Mouse (Mus musculus) liver, embryonic 11.5 days (tissue): ENCODE measurements around the gene Lrrc75a. TPM values are rescaled to one million over a fixed set of nuclear protein-coding genes. Genes with fewer than 3 reads are reported as not detected.

Experiments
- ATAC-seq: fragments of 200-750 bp; cut with Nextera tagmentation; replicated peaks from 2 replicates; pipeline ENCODE4 v1.8.0; 2017; ENCODE audit warnings: moderate number of reproducible peaks, mild to moderate bottlenecking, moderate TSS enrichment, moderate library complexity; ENCODE audit not compliant: low FRiP score
- DNase-seq: peaks from one replicate; pipeline ENCODE4 v3.0.0-alpha.2; 2017; ENCODE audit warnings: low spot score
- H3K27ac ChIP-seq: fragments of 300-500 bp; sonication (generic); 2 replicates; pipeline ENCODE4 v1.5.1; 2014; ENCODE audit warnings: mild to moderate bottlenecking, low read depth, low read length, control low read depth
- H3K27me3 ChIP-seq: fragments of 300-500 bp; sonication (generic); replicated peaks from 2 replicates; pipeline ENCODE4 v1.6.1; 2014; ENCODE audit warnings: low read length, mixed read lengths; ENCODE audit not compliant: control insufficient read depth, insufficient read depth
- H3K36me3 ChIP-seq: fragments of 300-500 bp; sonication (generic); 2 replicates; pipeline ENCODE4 v1.6.1; 2014; ENCODE audit warnings: mild to moderate bottlenecking, low read length, moderate library complexity, mixed read lengths; ENCODE audit not compliant: control insufficient read depth, insufficient read depth
- H3K4me1 ChIP-seq: fragments of 300-500 bp; sonication (generic); replicated peaks from 2 replicates; pipeline ENCODE4 v1.6.1; 2014; ENCODE audit warnings: low read length, mixed read lengths; ENCODE audit not compliant: control insufficient read depth, insufficient read depth
- H3K4me2 ChIP-seq: fragments of 300-500 bp; sonication (generic); 2 replicates; pipeline ENCODE4 v1.6.1; 2014; ENCODE audit warnings: mild to moderate bottlenecking, control low read depth, moderate library complexity
- H3K4me3 ChIP-seq: fragments of 300-500 bp; sonication (generic); 2 replicates; pipeline ENCODE4 v1.5.1; 2014; ENCODE audit warnings: low read depth, low read length, control low read depth
- H3K9ac ChIP-seq: fragments of 300-500 bp; sonication (generic); 2 replicates; pipeline ENCODE4 v1.6.1; 2014; ENCODE audit warnings: low read depth, low read length, control low read depth
- H3K9me3 ChIP-seq: fragments of 300-500 bp; sonication (generic); 2 replicates; pipeline ENCODE4 v1.6.1; 2016; ENCODE audit warnings: low read length, inconsistent platforms, mixed read lengths; ENCODE audit not compliant: control insufficient read depth
- WGBS: fragments of 180-500 bp; shearing (Covaris S2); extraction: QIAGEN DNeasy Blood & Tissue Kit; methylation state at CpG from one replicate; pipeline ENCODE4 v1.1.7; 2014; 5-methylcytosine and 5-hydroxymethylcytosine counted together
- polyA plus RNA-seq: library from polyadenylated mRNA; unstranded; fragments of >200 nt; fragmentation: Nextera tagmentation; extraction: Ambion mirVana; gene quantifications from 2 replicates; pipeline ENCODE4 v1.2.1, GENCODE M21; 2014

Gene Lrrc75a
- polyA plus RNA-seq, 1 experiment from 2014 or later, result 6.7 TPM

- ATAC-seq, result no peak
- WGBS, result 56% methylated on average over 4 of the region's 4 CpGs
- no peak for DNase-seq
- H3K9me3 ChIP-seq, result no peaks in the 10 kb centered on the region
- H3K4me2 ChIP-seq, result no peak overlapping the region
- H3K27ac ChIP-seq, result no peak overlapping the region
- H3K36me3 ChIP-seq, result no peaks in the 10 kb centered on the region
- no peak overlapping the region for H3K4me3 ChIP-seq
- H3K27me3 ChIP-seq, result no peaks in the 10 kb centered on the region
- no peak overlapping the region for H3K9ac ChIP-seq
- H3K4me1 ChIP-seq, result peaks cover 28% of the 10 kb centered on the region
Observed at GRCm38 (mm10) chr11:62631138-62631537, 17.2 kb downstream of the Lrrc75a start.

DNA sequence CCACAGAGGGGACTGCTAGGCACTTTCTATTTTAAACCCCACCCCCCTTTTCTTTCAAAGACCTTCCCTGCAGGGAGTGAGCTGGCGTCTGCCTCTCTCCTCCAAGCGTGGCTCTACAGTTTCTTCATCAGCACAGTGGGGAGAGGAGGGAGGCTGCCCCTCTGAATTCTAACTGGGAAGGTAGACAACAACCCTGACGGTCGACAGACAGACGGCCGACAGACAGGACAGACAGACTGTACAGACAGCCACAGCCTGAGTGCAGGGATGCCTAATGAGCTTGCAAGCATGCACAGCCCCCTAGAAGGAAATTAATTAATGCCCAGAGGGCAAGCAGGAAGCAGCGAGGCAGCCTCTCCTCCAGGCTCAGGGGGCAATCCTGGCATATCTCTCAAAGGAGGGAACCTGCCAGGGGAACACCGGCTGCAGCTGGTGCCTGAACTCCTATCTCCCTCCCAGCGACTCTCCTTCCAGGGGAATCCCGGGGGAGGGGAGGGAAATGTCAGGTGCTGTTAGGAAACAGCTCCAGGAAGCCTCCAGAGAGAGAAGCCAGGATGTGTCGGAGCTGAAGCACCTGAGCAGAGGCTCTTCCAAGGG is 18.0 kb downstream of the Lrrc75a start:
- 10% methylated on average over 11 of the region's 11 CpGs for WGBS
- Histone ChIP-seq H3K4me3 (0 out of 2 replicates have a peak overlapping the region, but pooled peaks have one; percentile 0), H3K4me1 (peaks cover 30% of the 10 kb centered on the region), H3K27me3 (no peaks in the 10 kb centered on the region), H3K27ac (0 out of 2 replicates have a peak overlapping the region, but pooled peaks have one; percentile 43), H3K4me2 (peak overlapping the region; percentile 61), H3K9me3 (no peaks in the 10 kb centered on the region), H3K9ac (peak overlapping the region; percentile 31), H3K36me3 (no peaks in the 10 kb centered on the region)
- ATAC-seq, result no peak
- DNase-seq, result no peak

- Histone ChIP-seq H3K4me1 (peaks cover 37% of the 10 kb centered on the region), H3K36me3 (no peaks in the 10 kb centered on the region), H3K9me3 (no peaks in the 10 kb centered on the region), H3K27ac (peak overlapping the region; percentile 43; the same call in 1 of the 2 replicates), H3K27me3 (no peaks in the 10 kb centered on the region), H3K4me2 (peak overlapping the region; percentile 61), H3K9ac (peak overlapping the region; percentile 31), H3K4me3 (0 out of 2 replicates have a peak overlapping the region, but pooled peaks have one; percentile 12)
- ATAC-seq (no peak), DNase-seq (no peak)
- WGBS, result 3% methylated on average over 9 of the region's 9 CpGs
Observed at GRCm38 (mm10) chr11:62629352-62630224, 18.7 kb downstream of the Lrrc75a start.

- Histone ChIP-seq H3K9ac (peak overlapping the region; percentile 5; the same call in 1 of the 2 replicates), H3K4me3 (no peak overlapping the region), H3K36me3 (no peaks in the 10 kb centered on the region), H3K4me2 (no peak overlapping the region), H3K9me3 (no peaks in the 10 kb centered on the region), H3K4me1 (peaks cover 34% of the 10 kb centered on the region), H3K27ac (peak overlapping the region; percentile 46; the same call in 1 of the 2 replicates), H3K27me3 (no peaks in the 10 kb centered on the region)
- DNase-seq, result no peak
- ATAC-seq, result peak; percentile 90
- WGBS, result 52% methylated on average over 10 of the region's 10 CpGs
Observed at GRCm38 (mm10) chr11:62624341-62625291, 23.7 kb downstream of the Lrrc75a start.

GRCm38 (mm10) chr11:62622850-62623249 is 25.5 kb downstream of the Lrrc75a start:
- WGBS, result 56% methylated on average over 4 of the region's 4 CpGs
- H3K36me3 ChIP-seq, result no peaks in the 10 kb centered on the region
- no peaks in the 10 kb centered on the region for H3K27me3 ChIP-seq

GRCm38 (mm10) chr11:62621586-62622283 is 26.6 kb downstream of the Lrrc75a start:
- peaks cover 25% of the 10 kb centered on the region for H3K4me1 ChIP-seq
- no peak overlapping the region for H3K27ac ChIP-seq
- ATAC-seq, result no peak
- DNase-seq, result no peak
- 71% methylated on average over 4 of the region's 4 CpGs for WGBS
- H3K9me3 ChIP-seq, result no peaks in the 10 kb centered on the region
- no peak overlapping the region for H3K4me3 ChIP-seq
- no peak overlapping the region for H3K4me2 ChIP-seq
- H3K27me3 ChIP-seq, result no peaks in the 10 kb centered on the region
- H3K36me3 ChIP-seq, result peaks cover 2% of the 10 kb centered on the region; the same call in 1 of the 2 replicates
- no peak overlapping the region for H3K9ac ChIP-seq

More at GRCm38 (mm10) chr11:62622850-62623249, 25.5 kb downstream of the Lrrc75a start:
- Histone ChIP-seq H3K9me3 (no peaks in the 10 kb centered on the region), H3K9ac (no peak overlapping the region), H3K27ac (no peak overlapping the region), H3K4me1 (peaks cover 25% of the 10 kb centered on the region), H3K4me3 (no peak overlapping the region), H3K4me2 (no peak overlapping the region)
- no peak for DNase-seq
- no peak for ATAC-seq

- 85% methylated on average over 8 of the region's 8 CpGs for WGBS
- DNase-seq (no peak), ATAC-seq (no peak)
- Histone ChIP-seq H3K9me3 (no peaks in the 10 kb centered on the region), H3K36me3 (peaks cover 3% of the 10 kb centered on the region; the same call in 1 of the 2 replicates), H3K4me1 (peaks cover 25% of the 10 kb centered on the region), H3K27me3 (no peaks in the 10 kb centered on the region), H3K9ac (no peak overlapping the region), H3K27ac (no peak overlapping the region), H3K4me3 (no peak overlapping the region), H3K4me2 (no peak overlapping the region)
Observed at GRCm38 (mm10) chr11:62621079-62621478, 27.2 kb downstream of the Lrrc75a start.
